Comparison of ENCODE assay signal across 18 mouse cellular contexts in the genomic region with DNA sequence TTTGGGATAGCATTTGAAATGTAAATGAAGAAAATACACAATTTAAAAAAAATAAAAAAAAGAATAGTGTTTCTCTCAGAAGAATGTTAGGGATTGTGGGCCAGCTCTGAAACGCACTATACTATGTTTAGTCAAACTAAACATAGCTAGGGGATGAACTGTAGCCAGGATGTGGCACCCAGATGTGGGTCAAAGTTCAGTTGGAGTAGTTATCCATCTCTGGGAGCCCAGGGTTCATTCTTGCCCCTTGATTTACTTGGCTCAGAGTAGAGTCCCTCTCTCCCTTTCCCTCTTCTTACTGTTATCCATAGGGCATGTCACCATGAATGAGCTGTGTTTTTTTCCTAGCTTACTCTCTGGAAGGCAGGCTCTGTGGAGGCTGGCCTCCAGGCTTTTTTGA.
DNase-seq lines count a peak whose midpoint lies in the region; TF ChIP-seq lines count a peak whose summit lies in the region.
"Had no signal": no experiment of that assay in that cellular context is flagged by ENCODE, and none has a peak within 500 bp of the region (broad histone marks: within the 10 kb centered on the region; RNA-seq: fewer than 3 reads in every experiment).

No protein-coding gene starts in this region.

- H3K4me1 ChIP-seq in kidney, adult 2 months (ENCODE audit: control insufficient read depth, insufficient read depth, low read length) = peaks cover 8% of the 10 kb centered on the region; the same call in 1 of the 2 replicates
- H3K4me1 ChIP-seq: embryonic facial prominence, embryonic 12.5 days; forebrain, embryonic 15.5 days; heart, embryonic 10.5 days; hindbrain, embryonic 12.5 days had no signal

- no peaks in the 10 kb centered on the region for H3K36me3 ChIP-seq in kidney, adult 2 months (ENCODE audit: control insufficient read depth, insufficient read depth, low read length)
- H3K36me3 ChIP-seq: embryonic facial prominence, embryonic 12.5 days; forebrain, embryonic 15.5 days; heart, embryonic 10.5 days; hindbrain, embryonic 12.5 days had no signal

- no peak overlapping the region for H3K27ac ChIP-seq in kidney, adult 2 months (ENCODE audit: insufficient read depth, low read depth, low read length)
- H3K27ac ChIP-seq: embryonic facial prominence, embryonic 12.5 days; forebrain, embryonic 15.5 days; heart, embryonic 10.5 days; hindbrain, embryonic 12.5 days had no signal

- H3K4me3 ChIP-seq in kidney, adult 2 months (ENCODE audit: insufficient read depth, low read depth, low read length) = no peak overlapping the region
- H3K4me3 ChIP-seq: embryonic facial prominence, embryonic 12.5 days; forebrain, embryonic 15.5 days; heart, embryonic 10.5 days; hindbrain, embryonic 12.5 days had no signal

- DNase-seq in kidney, adult 2 months = peak; percentile 71
- no peak for DNase-seq in kidney, postnatal 10 days
- peak; percentile 41 to 62 for DNase-seq in kidney, postnatal 36 days
- no peak for DNase-seq in kidney, adult 18-20 months
- peak; percentile 19 for DNase-seq in lung, postnatal 36 days
- DNase-seq in lung, adult 18-20 months = no peak
- DNase-seq: adrenal gland, adult 8-10 months; cerebellum, adult 11-12 months; cerebellum, adult 9-10 months; cerebellum, postnatal 25 days; gastrocnemius, postnatal 36 days; heart, postnatal 10 days; heart, postnatal 4 days had no signal

- no peak for TF ChIP-seq CTCF in kidney, adult 2 months (conservative IDR thresholded peaks at IDR 0.05; ENCODE audit: insufficient read depth, insufficient read length, low read depth, low read length)

- TF ChIP-seq POLR2A in kidney, adult 2 months (IDR thresholded peaks at IDR 0.05; ENCODE audit: low read depth, low read length) = no peak

- no peaks in the 10 kb centered on the region for H3K27me3 ChIP-seq in kidney, adult 2 months (replicated peaks; ENCODE audit: control insufficient read depth, insufficient read depth, low read length)
- H3K27me3 ChIP-seq: embryonic facial prominence, embryonic 12.5 days; forebrain, embryonic 15.5 days; hindbrain, embryonic 12.5 days; Patski had no signal

- WGBS in kidney, adult 2 months = 66% methylated on average over 1 of the region's 1 CpGs

Comparison
In these comparisons a context has a peak if more than half of its experiments do, and no peak if none do; other contexts are left out.
1. DNase-seq: peak in kidney, adult 2 months (single experiment), kidney, postnatal 36 days (2 of 2) and lung, postnatal 36 days (single experiment); none in kidney, postnatal 10 days (single experiment), kidney, adult 18-20 months (single experiment) and lung, adult 18-20 months (0 of 2).